Mouse (Mus musculus) thymus, adult 2 months (tissue): Measurements from ENCODE around the gene Zdhhc11. TPM values are rescaled to one million over a fixed set of nuclear protein-coding genes. Genes with fewer than 3 reads are reported as not detected.

Source experiments
- DNase-seq: peaks from one replicate; pipeline ENCODE4 v3.0.0; 2021
- H3K27ac ChIP-seq: fragments of 200-500 bp; 2 replicates; pipeline ENCODE4 v1.5.1; 2012; ENCODE audit warnings: low read length, control low read depth; ENCODE audit not compliant: control insufficient read depth, insufficient read depth
- H3K27me3 ChIP-seq: fragments of 200-500 bp; 2 replicates; pipeline ENCODE4 v1.6.1; 2012; ENCODE audit warnings: mild to moderate bottlenecking, low read length, moderate library complexity, mixed read lengths; ENCODE audit not compliant: control insufficient read depth, insufficient read depth
- H3K36me3 ChIP-seq: fragments of 200-500 bp; 2 replicates; pipeline ENCODE4 v1.6.1; 2012; ENCODE audit warnings: mild to moderate bottlenecking, low read length, moderate library complexity; ENCODE audit not compliant: control insufficient read depth, insufficient read depth
- H3K4me1 ChIP-seq: fragments of 200-500 bp; replicated peaks from 2 replicates; pipeline ENCODE4 v1.6.1; 2012; ENCODE audit warnings: low read length; ENCODE audit not compliant: control insufficient read depth, insufficient read depth
- H3K4me3 ChIP-seq: fragments of 200-500 bp; 2 replicates; pipeline ENCODE4 v1.5.1; 2012; ENCODE audit warnings: mild to moderate bottlenecking, low read length, control low read depth, moderate library complexity; ENCODE audit not compliant: control insufficient read depth, insufficient read depth
- CTCF ChIP-seq: fragments of 200-500 bp; IDR thresholded peaks from 2 replicates; pipeline ENCODE4 v1.5.1; 2012; ENCODE audit warnings: mild to moderate bottlenecking, control low read depth, low read length, moderate library complexity, borderline replicate concordance; ENCODE audit not compliant: control insufficient read depth, poor library complexity, insufficient read depth; ENCODE audit errors: extremely low read depth
- POLR2A ChIP-seq: fragments of 200-500 bp; IDR thresholded peaks from 2 replicates; pipeline ENCODE4 v1.6.1; 2012; ENCODE audit warnings: mild to moderate bottlenecking, low read length, control low read depth, moderate library complexity; ENCODE audit not compliant: control insufficient read depth, poor library complexity, insufficient read depth; ENCODE audit errors: extremely low read depth
- WGBS: fragments of 180-500 bp; shearing (Covaris S2); methylation state at CpG from one replicate; pipeline ENCODE4 v1.1.7; 2018; 5-methylcytosine and 5-hydroxymethylcytosine counted together
- polyA plus RNA-seq: library from polyadenylated mRNA; depleted of rRNA; stranded (reverse); fragments of >200 nt; gene quantifications from 2 replicates; pipeline ENCODE4 v1.2.3, GENCODE M21; 2012

The Zdhhc11 gene
- polyA plus RNA-seq, 1 experiment, result not detected

- DNase-seq, result no peak
- H3K27me3 ChIP-seq, result no peaks in the 10 kb centered on the region
- no peaks in the 10 kb centered on the region for H3K4me1 ChIP-seq
- no peaks in the 10 kb centered on the region for H3K36me3 ChIP-seq
- WGBS, result 93% methylated on average over 3 of the region's 3 CpGs
- TF ChIP-seq CTCF (no peak), POLR2A (no peak)
- H3K27ac ChIP-seq, result no peak overlapping the region
- H3K4me3 ChIP-seq, result no peak overlapping the region
Measured at GRCm38 (mm10) chr13:73974523-73974922, 10.9 kb downstream of the Zdhhc11 start.

DNA sequence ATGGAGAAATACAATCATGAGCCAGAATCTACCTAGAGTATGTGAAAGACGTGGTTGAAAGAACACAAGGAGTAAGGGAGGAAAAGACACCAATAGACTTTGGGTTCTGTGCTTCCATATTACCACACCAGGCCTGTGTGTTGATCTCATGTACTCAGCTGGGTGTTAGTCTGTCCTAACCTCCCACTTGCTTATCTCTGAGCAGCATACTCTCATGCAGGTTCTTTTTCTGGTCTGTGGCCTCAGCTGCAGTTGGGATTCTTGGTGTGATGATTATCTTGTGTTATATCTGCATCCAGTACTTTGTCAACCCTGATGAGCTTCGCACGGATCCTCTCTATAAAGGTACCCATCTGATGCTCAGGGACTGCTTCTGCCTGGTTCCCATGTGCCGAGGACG is 13.3 kb downstream of the Zdhhc11 start:
- DNase-seq, result no peak
- TF ChIP-seq POLR2A (no peak), CTCF (no peak)
- Histone ChIP-seq H3K27me3 (no peaks in the 10 kb centered on the region), H3K4me3 (no peak overlapping the region), H3K27ac (no peak overlapping the region), H3K4me1 (no peaks in the 10 kb centered on the region), H3K36me3 (no peaks in the 10 kb centered on the region)
- WGBS, result 94% methylated on average over 5 of the region's 5 CpGs

DNA sequence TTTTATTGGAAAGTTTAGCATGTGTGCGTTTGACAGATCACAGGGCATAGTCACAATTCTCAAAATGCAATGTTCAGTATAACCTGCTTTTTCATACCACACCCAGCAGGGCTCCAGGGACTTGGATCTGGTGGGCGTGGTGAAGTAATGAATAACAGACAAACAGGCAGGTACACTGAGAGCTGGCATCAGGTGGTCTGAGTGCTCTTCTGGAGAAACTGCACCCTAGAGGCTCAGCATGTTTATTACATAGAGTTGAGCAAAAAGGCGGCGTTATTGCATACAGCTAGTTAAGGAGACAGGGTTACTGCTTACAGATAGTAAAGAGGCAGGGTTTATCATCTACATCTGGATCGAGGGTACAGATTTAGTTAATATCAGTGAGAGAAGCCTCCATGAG is 26.7 kb downstream of the Zdhhc11 start:
- Histone ChIP-seq H3K36me3 (no peaks in the 10 kb centered on the region), H3K4me1 (no peaks in the 10 kb centered on the region), H3K27me3 (no peaks in the 10 kb centered on the region), H3K27ac (no peak overlapping the region), H3K4me3 (no peak overlapping the region)
- DNase-seq, result no peak
- WGBS, result 91% methylated on average over 5 of the region's 5 CpGs
- TF ChIP-seq POLR2A (no peak), CTCF (no peak)

DNA sequence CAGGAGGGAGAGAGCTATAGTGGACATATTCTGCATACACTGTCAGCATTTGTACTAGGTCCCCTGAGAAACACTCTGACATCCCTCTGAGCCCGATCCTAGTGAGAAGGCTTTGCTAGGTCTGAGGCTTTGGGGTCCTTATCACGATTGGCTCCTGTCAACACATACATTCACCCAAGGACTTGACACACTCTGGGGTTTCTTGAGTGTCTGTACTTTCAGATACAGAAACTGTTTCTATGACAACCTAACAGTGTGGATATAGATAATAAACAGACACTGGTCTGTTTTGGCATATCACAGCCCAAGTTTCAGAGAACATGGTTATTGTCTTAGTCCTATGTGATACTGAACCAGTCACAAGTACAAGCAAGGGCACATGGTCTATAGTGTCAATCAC is 27.1 kb downstream of the Zdhhc11 start:
- Histone ChIP-seq H3K36me3 (no peaks in the 10 kb centered on the region), H3K4me3 (no peak overlapping the region), H3K27me3 (no peaks in the 10 kb centered on the region), H3K27ac (no peak overlapping the region), H3K4me1 (no peaks in the 10 kb centered on the region)
- no peak for TF ChIP-seq POLR2A
- TF ChIP-seq CTCF, result no peak
- 88% methylated on average over 2 of the region's 2 CpGs for WGBS
- no peak for DNase-seq

- no peak for TF ChIP-seq CTCF
- no peak for DNase-seq
- H3K27ac ChIP-seq, result no peak overlapping the region
- no peaks in the 10 kb centered on the region for H3K36me3 ChIP-seq
- no peaks in the 10 kb centered on the region for H3K4me1 ChIP-seq
- WGBS, result 88% methylated on average over 5 of the region's 5 CpGs
- H3K27me3 ChIP-seq, result no peaks in the 10 kb centered on the region
- no peak overlapping the region for H3K4me3 ChIP-seq
Measured at GRCm38 (mm10) chr13:73991267-73991666, 27.6 kb downstream of the Zdhhc11 start.

DNA sequence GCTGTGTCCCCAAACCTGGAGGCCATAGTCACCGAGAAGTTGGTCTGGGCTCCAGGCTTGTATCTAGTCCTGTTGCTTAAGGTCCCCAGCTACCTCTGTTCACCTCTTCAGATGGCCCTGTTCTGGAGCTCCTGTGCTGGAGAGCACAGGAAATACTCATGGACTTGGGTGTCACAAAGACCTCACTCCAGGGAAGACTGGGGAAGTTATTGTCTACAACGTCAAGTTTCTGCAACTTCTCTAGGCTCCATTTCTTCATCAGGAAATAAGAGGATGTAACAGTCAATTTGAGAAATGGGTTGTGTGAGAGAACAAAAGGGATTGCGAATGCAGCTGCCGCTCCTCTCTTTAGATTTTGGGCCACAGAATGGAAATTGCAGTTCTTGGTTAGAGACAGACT is 32.8 kb downstream of the Zdhhc11 start:
- no peaks in the 10 kb centered on the region for H3K36me3 ChIP-seq
- no peak for DNase-seq
- 74% methylated on average over 4 of the region's 4 CpGs for WGBS
- H3K4me3 ChIP-seq, result no peak overlapping the region
- no peaks in the 10 kb centered on the region for H3K27me3 ChIP-seq
- H3K27ac ChIP-seq, result no peak overlapping the region
- no peak for TF ChIP-seq POLR2A
- no peak for TF ChIP-seq CTCF
- H3K4me1 ChIP-seq, result no peaks in the 10 kb centered on the region

GRCm38 (mm10) chr13:74000519-74000918 is 36.9 kb downstream of the Zdhhc11 start:
- H3K36me3 ChIP-seq, result no peaks in the 10 kb centered on the region
- no peaks in the 10 kb centered on the region for H3K27me3 ChIP-seq
- no peak overlapping the region for H3K27ac ChIP-seq
- no peak for DNase-seq
- TF ChIP-seq CTCF (no peak), POLR2A (no peak)
- no peaks in the 10 kb centered on the region for H3K4me1 ChIP-seq
- H3K4me3 ChIP-seq, result no peak overlapping the region
